Mouse (Mus musculus) kidney, adult 2 months (tissue): ENCODE data around the gene Lclat1.

ENCODE experiments used
- CTCF ChIP-seq: fragments of 200-500 bp; conservative IDR thresholded peaks from 2 replicates; pipeline ENCODE4 v1.5.1; 2011; ENCODE audit warnings: low read depth, mild to moderate bottlenecking, control low read depth, low read length, moderate library complexity, mixed read lengths; ENCODE audit not compliant: insufficient read depth, insufficient read length
- POLR2A ChIP-seq: fragments of 200-500 bp; IDR thresholded peaks from one replicate; pipeline ENCODE4 v1.6.1; 2011; ENCODE audit warnings: low read depth, low read length, control low read depth

- TF ChIP-seq CTCF, result no peak
- TF ChIP-seq POLR2A, result no peak
These were observed 55.8 kb downstream of the Lclat1 start for GRCm38 (mm10) chr17:73163597-73163996.
